Mouse (Mus musculus) heart, postnatal 14 days (tissue): ENCODE measurements around the gene Cyp2j8. TPM values are rescaled to one million over a fixed set of nuclear protein-coding genes. Genes with fewer than 3 reads are reported as not detected.
"Not testable (repeated sequence)": the region's sequence is repeated elsewhere in the genome, so short reads cannot be mapped to it uniquely, and the experiment has no call there.

Experiments used
- DNase-seq, 2 experiments: peaks; one replicate each; pipeline ENCODE4 v3.0.0; 2021 to 2022
- intact Hi-C: fragments of 180-260 bp; cut with DNase I; formaldehyde crosslinking; loops from one replicate; pipeline ENCODE4 v1.15.1; 2025
- long read RNA-seq, 2 experiments: library from polyadenylated mRNA; stranded (forward); transcript quantifications; one replicate each; pipeline ENCODE4 v2.0.0; 2021
- total RNA-seq, 2 experiments: library from RNA; stranded (reverse); gene quantifications; 2 replicates each; pipeline ENCODE4 v1.2.3; 2021

The Cyp2j8 gene
- not detected for total RNA-seq
- long read RNA-seq, experiment 1 = 0 reads
- long read RNA-seq, experiment 2 = 0 reads

DNA sequence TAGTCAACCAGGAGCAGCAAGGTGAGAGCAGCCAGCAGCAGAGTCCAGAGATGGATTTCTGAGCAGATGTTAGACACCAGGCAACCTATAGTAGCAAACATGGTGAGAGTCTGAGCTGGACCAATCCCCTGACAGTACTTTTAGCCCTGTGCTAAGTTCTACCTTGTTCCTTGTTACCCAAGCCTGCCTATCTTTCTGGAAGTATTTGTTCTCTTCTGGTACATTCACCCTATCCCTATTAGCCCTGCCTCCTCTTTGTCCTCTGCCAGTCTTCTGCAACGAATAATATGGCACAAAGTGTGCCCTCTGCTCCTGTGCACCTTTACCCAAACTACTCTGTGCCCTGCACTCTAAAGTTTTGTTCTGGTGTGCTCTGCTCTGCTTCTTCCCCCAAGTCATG, at the start of gene Cyp2j8:
TSS of gene Cyp2j8 (minus strand) at position 101 of the 400 bp plus-strand sequence.
- no peak for DNase-seq
- intact Hi-C loops = no loop called here

DNA sequence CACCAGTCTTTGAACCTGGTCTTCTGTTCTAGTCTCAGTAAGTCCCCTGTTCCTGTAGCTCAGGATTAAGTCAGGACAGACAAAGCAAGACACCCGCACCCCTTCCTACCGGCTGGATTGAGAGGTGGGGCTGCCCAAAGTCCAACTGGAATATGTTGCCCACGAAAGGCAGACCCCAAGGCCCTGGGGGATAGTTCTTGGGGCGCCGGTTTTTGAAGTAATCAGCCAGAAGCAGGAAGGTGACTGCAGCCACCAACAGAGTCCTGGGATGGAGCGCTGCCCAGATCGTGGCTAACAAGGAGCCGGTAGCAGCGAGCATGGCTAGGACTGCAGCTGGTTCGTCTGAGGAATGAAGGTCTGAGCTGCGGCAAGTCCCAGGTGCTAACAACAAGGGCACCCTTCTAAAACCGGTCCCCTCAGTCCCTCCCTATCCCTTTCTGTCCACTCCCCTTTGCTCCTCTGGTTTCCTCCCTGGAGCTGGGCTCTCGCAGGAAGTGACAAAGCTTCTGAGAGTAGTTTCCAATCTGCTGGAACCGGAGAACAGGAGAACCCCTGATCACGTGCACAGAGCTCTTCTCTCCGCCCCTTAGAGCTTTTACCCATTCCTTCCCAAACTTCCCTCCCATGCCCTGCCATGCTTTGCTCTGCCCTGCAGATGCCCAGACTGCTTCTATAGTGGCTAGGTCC, 46.1 kb upstream of the Cyp2j8 start, which contains the start of gene Cyp2j6:
TSS of gene Cyp2j6 (minus strand) at position 529 of the 687 bp plus-strand sequence.
- intact Hi-C loops = loop anchor here (5.0 kb wide), 1 partner anchor 39 kb away; the partner anchor contains the start of gene Cyp2j9
- DNase-seq = peak; percentile 40 to 58

DNA sequence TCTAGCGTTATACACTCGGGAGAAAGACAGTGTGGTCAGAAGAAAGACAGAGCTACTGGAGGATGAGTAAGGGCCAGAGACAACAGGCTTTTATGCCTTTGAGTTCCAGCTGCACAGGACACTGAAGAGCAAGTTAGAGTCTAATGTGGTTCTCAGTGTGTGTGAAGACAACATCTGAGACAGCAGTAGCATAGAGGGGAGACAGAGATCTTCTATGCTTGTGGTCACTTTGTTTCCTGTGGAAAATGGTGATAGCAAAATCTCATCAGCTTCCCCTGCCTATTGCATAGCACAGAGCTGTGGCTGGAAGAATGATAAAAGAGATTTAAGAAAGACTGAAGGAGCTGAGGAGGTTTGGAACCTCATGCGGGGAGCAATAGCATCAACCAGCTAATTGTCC, 44.4 kb upstream of the Cyp2j8 start:
- intact Hi-C loops = loop anchor here (5.0 kb wide), 1 partner anchor 41 kb away; the partner anchor contains the start of gene Cyp2j9
- DNase-seq = no peak

DNA sequence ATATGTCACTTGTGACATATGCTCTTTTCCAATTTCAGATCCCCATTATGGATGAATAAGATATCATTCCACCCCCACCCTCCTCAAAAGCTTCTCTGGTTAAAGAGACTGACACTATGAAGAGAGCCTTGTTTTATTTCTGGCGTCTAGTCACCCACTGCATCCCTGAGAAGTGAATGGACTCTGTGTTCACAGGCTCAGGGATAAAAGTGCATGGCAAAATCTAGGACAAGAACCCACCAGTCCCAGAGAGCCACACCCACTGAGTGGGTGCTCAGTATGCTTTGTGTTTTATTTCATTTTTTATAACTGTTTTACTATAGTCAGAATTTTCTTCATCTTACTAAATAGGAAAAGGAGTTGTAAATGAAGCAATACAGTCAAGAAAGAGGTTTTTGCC, 38.8 kb upstream of the Cyp2j8 start:
- intact Hi-C loops = no loop called here
- no peak for DNase-seq

DNA sequence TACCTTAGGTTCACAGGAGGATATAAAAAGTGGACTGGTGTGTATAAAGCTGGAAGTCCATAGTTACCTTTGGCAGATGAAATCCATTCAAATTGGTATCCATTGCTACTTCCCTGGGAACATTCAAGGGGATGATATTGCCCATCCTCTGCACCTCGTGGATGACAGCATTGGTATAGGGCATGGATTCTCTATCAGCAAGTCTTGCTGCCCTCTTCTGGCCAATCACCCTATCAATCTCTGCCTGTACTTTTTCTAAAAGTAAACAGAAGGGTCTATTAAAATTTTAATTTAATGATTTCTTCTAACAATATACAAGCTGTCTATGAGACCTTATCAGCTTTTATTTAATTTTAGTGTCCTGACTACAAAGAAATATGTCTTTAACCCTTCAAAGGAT, 18.6 kb upstream of the Cyp2j8 start:
- DNase-seq = peak in 1 of 2 experiments; percentile 4
- intact Hi-C loops = loop anchor here (10.0 kb wide), 1 partner anchor 251 kb away; no protein-coding TSS in a partner anchor

DNA sequence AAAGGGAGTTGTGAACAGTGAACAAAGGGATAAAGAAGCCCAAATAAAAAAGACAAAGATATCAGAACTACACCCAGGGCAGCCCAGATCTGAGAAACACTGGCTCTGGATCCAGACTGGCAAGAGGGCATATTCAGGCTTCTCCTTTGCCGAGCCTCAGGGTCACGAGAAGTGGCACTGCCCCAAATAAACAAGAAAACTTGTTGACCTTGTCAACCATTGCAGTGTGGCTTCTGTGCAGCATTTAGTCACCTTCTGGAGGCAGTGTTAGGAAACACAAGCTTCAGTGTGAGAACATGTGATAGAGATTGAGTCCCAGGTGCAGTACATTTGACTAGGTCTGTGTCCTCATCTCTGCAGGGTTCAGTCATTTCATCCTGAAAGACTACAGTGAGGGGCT, 15.1 kb upstream of the Cyp2j8 start:
- intact Hi-C loops = loop anchor here (10.0 kb wide), 1 partner anchor 247 kb away; no protein-coding TSS in a partner anchor
- DNase-seq = peak in 1 of 2 experiments; percentile 10

DNA sequence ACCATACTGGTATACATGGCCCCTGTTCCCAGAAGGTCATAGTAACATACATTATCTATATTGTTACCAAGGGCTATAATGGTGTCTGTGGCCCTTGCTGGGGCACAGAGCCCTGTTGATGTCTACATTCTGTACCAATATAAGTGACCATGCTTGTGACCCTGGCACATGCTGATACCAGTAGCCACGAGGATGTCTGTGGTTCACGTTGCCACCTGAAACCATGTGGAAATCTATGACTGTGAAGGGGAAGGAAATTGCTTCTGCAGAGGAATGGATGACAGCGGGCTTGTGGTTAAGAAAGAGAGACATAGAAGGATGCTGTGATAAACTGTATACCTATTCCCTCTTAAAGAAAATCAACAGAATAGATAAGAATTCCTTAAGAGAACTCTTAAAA, 2.9 kb upstream of the Cyp2j8 start:
- DNase-seq = no peak
- intact Hi-C loops = no loop called here

DNA sequence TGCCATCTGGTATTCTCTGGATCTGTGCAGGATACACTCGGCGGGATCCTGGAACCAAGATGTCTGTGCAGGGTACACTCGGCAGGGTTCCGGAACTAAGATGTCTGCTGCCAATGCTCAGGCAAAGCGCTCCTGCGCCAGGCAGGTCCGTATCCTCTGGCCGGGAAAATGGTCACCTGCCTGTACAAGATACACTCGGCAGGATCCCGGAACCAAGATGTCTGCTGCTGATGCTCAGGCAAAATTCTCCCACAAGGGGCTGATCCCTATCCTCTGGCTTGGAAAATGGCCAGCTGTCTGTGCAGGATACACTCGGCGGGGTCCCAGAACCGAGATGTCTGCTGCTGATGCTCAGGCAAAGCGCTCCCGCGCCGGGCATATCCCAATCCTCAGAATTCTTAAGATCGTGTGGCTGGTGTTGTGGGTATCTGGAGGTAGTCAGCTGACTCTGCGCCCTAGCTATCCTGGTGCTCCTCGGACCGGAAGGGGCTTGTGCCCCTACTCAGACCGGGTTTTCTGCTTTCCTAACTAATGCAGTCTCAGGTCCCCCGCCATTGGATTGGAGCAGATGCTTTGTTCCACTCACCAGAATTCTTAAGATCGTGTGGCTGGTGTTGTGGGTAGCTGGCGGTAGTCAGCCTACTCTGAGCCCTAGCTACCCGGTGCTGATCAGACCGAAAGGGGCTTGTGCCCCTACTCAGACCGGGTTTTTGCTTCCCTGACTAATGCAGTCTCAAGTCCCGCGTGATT, 43.7 kb downstream of the Cyp2j8 start:
- intact Hi-C loops = not testable (repeated sequence)

More for the DNA sequence above, 43.7 kb downstream of the Cyp2j8 start:
- DNase-seq = not testable (repeated sequence)

Other genes with a start within 250 kb of the Cyp2j8 start
- gene Cyp2j11, start 158.7 kb downstream of the Cyp2j8 start, total RNA-seq = not detected
- gene Cyp2j6, start 46.3 kb upstream of the Cyp2j8 start, total RNA-seq = 1 to 10 TPM; 3.7 to 4.8 TPM
- gene Cyp2j9, start 84.2 kb upstream of the Cyp2j8 start, total RNA-seq = 1 to 10 TPM in 1 of 2 experiments, under 1 TPM in 1; 0.68 to 1.3 TPM
- not detected for gene Cyp2j5, start 156.8 kb upstream of the Cyp2j8 start, total RNA-seq